Mouse (Mus musculus) thymus, postnatal 0 days (tissue): ENCODE data around the gene Hist1h4d. TPM values are rescaled to one million over a fixed set of nuclear protein-coding genes. Genes with fewer than 3 reads are reported as not detected.

ENCODE experiments used
- microRNA-seq: library from miRNA; unstranded; fragments of <30 nt; microRNA quantifications from one replicate; pipeline ENCODE4, GENCODE M21; 2016; ENCODE audit warnings: borderline number of aligned reads
- polyA plus RNA-seq: library from polyadenylated mRNA; unstranded; fragments of >200 nt; fragmentation: Nextera tagmentation; extraction: Ambion mirVana; gene quantifications from 2 replicates; pipeline ENCODE4 v1.2.1, GENCODE M21; 2015

Gene Hist1h4d
- polyA plus RNA-seq, 1 experiment from 2014 or later, result 292 TPM

Small RNA genes within 50 kb of the gene (microRNA-seq; reads per million reads assigned to microRNA genes)
- gene Gm44297 (not detected), gene Gm44359 (not detected), gene Gm44394 (not detected)

Other genes with a start within 250 kb of the Hist1h4d start
- 33.0 and 34.5 TPM in 2 replicates for gene Zfp322a, start 212.4 kb upstream of the Hist1h4d start, polyA plus RNA-seq
- 13.8 and 15.1 TPM in 2 replicates for gene Abt1, start 157.7 kb upstream of the Hist1h4d start, polyA plus RNA-seq
- gene Btn1a1, start 115.7 kb upstream of the Hist1h4d start, polyA plus RNA-seq, result 0.17 and 0.27 TPM in 2 replicates
- gene Btn2a2, start 92.7 kb upstream of the Hist1h4d start, polyA plus RNA-seq, result 0.65 and 0.85 TPM in 2 replicates
- 24.2 and 31.5 TPM in 2 replicates for gene Hist1h4h, start 50.5 kb upstream of the Hist1h4d start, polyA plus RNA-seq
- gene Hist1h2af, start 47.7 kb upstream of the Hist1h4d start, polyA plus RNA-seq, result 32.3 and 49.5 TPM in 2 replicates
- 27.6 and 43.7 TPM in 2 replicates for gene Hist1h3g, start 46.2 kb upstream of the Hist1h4d start, polyA plus RNA-seq
- 1.6 and 1.9 TPM in 2 replicates for gene Hist1h2bh, start 38.2 kb upstream of the Hist1h4d start, polyA plus RNA-seq
- 4.8 and 9.0 TPM in 2 replicates for gene Hist1h3f, start 37.5 kb upstream of the Hist1h4d start, polyA plus RNA-seq
- 8.9 and 17.7 TPM in 2 replicates for gene Hist1h4f, start 29.9 kb upstream of the Hist1h4d start, polyA plus RNA-seq
- 1.1 and 1.3 TPM in 2 replicates for gene Hist1h1d, start 28.3 kb upstream of the Hist1h4d start, polyA plus RNA-seq
- gene Hist1h3e, start 19.2 kb upstream of the Hist1h4d start, polyA plus RNA-seq, result 16.5 and 20.8 TPM in 2 replicates
- gene Hist1h2ae, start 10.4 kb upstream of the Hist1h4d start, polyA plus RNA-seq, result 198 and 214 TPM in 2 replicates
- gene Hist1h2bg, start 10.2 kb upstream of the Hist1h4d start, polyA plus RNA-seq, result 32.3 and 46.0 TPM in 2 replicates
- 22.7 and 39.0 TPM in 2 replicates for gene Hist1h2bf, start 7.4 kb upstream of the Hist1h4d start, polyA plus RNA-seq
- 7.2 and 11.3 TPM in 2 replicates for gene Hist1h2ad, start 7.2 kb upstream of the Hist1h4d start, polyA plus RNA-seq
- gene Hist1h3d, start 5.8 kb upstream of the Hist1h4d start, polyA plus RNA-seq, result 9.4 and 13.3 TPM in 2 replicates
- 1.5 and 2.5 TPM in 2 replicates for gene Hist1h2be, start 39.5 kb downstream of the Hist1h4d start, polyA plus RNA-seq
- 33.4 and 35.1 TPM in 2 replicates for gene Hist1h1e, start 41.0 kb downstream of the Hist1h4d start, polyA plus RNA-seq
- 1.6 and 2.0 TPM in 2 replicates for gene Hist1h2ac, start 102.3 kb downstream of the Hist1h4d start, polyA plus RNA-seq
- gene Hist1h2bc, start 102.6 kb downstream of the Hist1h4d start, polyA plus RNA-seq, result 61.5 and 62.8 TPM in 2 replicates
- not detected in 2 replicates for gene Hist1h1t, start 114.2 kb downstream of the Hist1h4d start, polyA plus RNA-seq
- 22.4 and 29.5 TPM in 2 replicates for gene Hist1h4c, start 116.9 kb downstream of the Hist1h4d start, polyA plus RNA-seq
- gene Hfe, start 129.3 kb downstream of the Hist1h4d start, polyA plus RNA-seq, result 9.4 and 9.7 TPM in 2 replicates
- gene Hist1h1c, start 157.2 kb downstream of the Hist1h4d start, polyA plus RNA-seq, result 37.5 and 44.7 TPM in 2 replicates
- 32.0 and 33.1 TPM in 2 replicates for gene Hist1h3c, start 164.0 kb downstream of the Hist1h4d start, polyA plus RNA-seq
- gene Hist1h2bb, start 165.1 kb downstream of the Hist1h4d start, polyA plus RNA-seq, result 10.8 and 12.6 TPM in 2 replicates
- gene Hist1h2ab, start 169.5 kb downstream of the Hist1h4d start, polyA plus RNA-seq, result 144 and 155 TPM in 2 replicates
- 45.8 and 78.0 TPM in 2 replicates for gene Hist1h3b, start 170.7 kb downstream of the Hist1h4d start, polyA plus RNA-seq
- gene Hist1h4b, start 175.4 kb downstream of the Hist1h4d start, polyA plus RNA-seq, result 15.5 and 15.6 TPM in 2 replicates
- gene Hist1h4a, start 179.6 kb downstream of the Hist1h4d start, polyA plus RNA-seq, result 1.4 and 3.5 TPM in 2 replicates
- 42.0 and 56.6 TPM in 2 replicates for gene Hist1h3a, start 180.8 kb downstream of the Hist1h4d start, polyA plus RNA-seq
- gene Hist1h1a, start 182.1 kb downstream of the Hist1h4d start, polyA plus RNA-seq, result 15.8 and 27.4 TPM in 2 replicates
- gene Trim38, start 188.3 kb downstream of the Hist1h4d start, polyA plus RNA-seq, result not detected in 2 replicates
- gene Slc17a2, start 225.4 kb downstream of the Hist1h4d start, polyA plus RNA-seq, result 0.04 TPM in 1 of 2 replicates, not detected in the other